Comparison of ENCODE assay signal across 20 mouse cellular contexts in the genomic region with DNA sequence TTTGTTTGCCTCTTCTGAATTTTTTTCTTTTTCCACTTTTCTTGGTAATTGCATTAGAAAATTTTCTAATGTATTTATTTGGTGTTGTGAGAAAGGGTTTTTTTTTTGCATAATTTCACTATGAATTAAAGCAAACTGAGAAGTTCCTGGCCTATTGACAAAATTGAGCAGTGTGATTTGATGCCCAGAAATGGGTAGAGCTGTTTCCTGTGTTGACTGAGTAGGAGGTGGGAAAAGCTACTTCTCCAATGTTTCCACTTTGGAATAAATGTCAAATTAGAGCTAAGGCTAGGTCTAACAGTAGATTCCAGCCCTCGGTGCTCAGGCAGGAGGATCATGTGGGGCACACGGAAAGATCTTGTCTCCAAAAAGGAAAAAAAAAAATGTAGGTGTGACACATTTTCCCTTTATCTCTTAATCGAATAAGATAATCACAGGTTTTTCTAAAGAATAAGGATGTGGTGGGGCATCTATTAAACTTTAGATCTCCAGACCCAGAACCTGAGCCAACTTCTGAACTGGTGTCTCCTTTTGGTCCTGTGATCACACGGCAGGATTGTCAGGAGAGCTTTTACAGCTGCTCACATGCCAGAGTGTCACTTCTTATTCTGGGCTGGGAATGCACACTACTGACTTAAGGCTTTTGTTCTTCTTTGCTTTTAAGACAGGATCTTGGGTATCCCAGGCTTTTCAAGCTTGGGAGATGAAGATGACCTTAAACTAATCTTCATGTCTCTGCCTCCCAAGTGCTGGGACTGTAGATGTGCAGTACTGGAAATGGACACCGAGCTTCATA. TPM values are rescaled to one million over a fixed set of nuclear protein-coding genes. Genes with fewer than 3 reads are reported as not detected.
DNase-seq lines count a peak whose midpoint lies in the region; ATAC-seq and TF ChIP-seq lines count a peak whose summit lies in the region.
"Had no signal": no experiment of that assay in that cellular context is flagged by ENCODE, and none has a peak within 500 bp of the region (broad histone marks: within the 10 kb centered on the region; RNA-seq: fewer than 3 reads in every experiment).

No protein-coding gene starts in this region.

- DNase-seq in lung, embryonic 14.5 days: peak; percentile 58
- no peak for DNase-seq in lung, adult 2 months
- peak; percentile 13 for DNase-seq in lung, postnatal 10 days
- DNase-seq in lung, postnatal 4 days: no peak
- peak; percentile 36 for DNase-seq in lung, postnatal 36 days
- DNase-seq: adrenal gland, adult 8-10 months; adrenal gland, postnatal 36 days; cerebellum, adult 11 months; cerebellum, adult 8-10 months; cerebellum, postnatal 14 days; gastrocnemius, postnatal 36 days; heart, adult 11 months; heart, postnatal 36 days had no signal

- ATAC-seq in lung, embryonic 14.5 days (ENCODE audit: insufficient read depth): no peak; the same call in 1 of the 2 replicates
- ATAC-seq in megakaryocyte, adult 5-6 weeks (ENCODE audit: poor library complexity, severe bottlenecking): no peak
- ATAC-seq: forebrain, embryonic 16.5 days had no signal

- no peaks in the 10 kb centered on the region for H3K27me3 ChIP-seq in lung, embryonic 14.5 days (ENCODE audit: insufficient read depth, low read length)
- H3K27me3 ChIP-seq: CH12.LX; embryonic facial prominence, embryonic 13.5 days; forebrain, embryonic 12.5 days; heart, embryonic 13.5 days; hindbrain, embryonic 15.5 days had no signal

- no peak overlapping the region for H3K4me2 ChIP-seq in lung, embryonic 14.5 days
- H3K4me2 ChIP-seq: embryonic facial prominence, embryonic 13.5 days; forebrain, embryonic 12.5 days; heart, embryonic 13.5 days; hindbrain, embryonic 15.5 days had no signal

- no peaks in the 10 kb centered on the region for H3K9me3 ChIP-seq in lung, embryonic 14.5 days (ENCODE audit: low read depth, low read length)
- H3K9me3 ChIP-seq: embryonic facial prominence, embryonic 13.5 days; forebrain, embryonic 12.5 days; heart, embryonic 13.5 days; hindbrain, embryonic 15.5 days had no signal

- TF ChIP-seq POLR2A in lung, adult 2 months (IDR thresholded peaks at IDR 0.05; ENCODE audit: borderline replicate concordance, extremely low read depth, low read depth, low read length): no peak

- H3K36me3 ChIP-seq in lung, embryonic 14.5 days (ENCODE audit: insufficient read depth): peaks cover 5% of the 10 kb centered on the region; the same call in 1 of the 2 replicates
- H3K36me3 ChIP-seq: hindbrain, embryonic 15.5 days had no signal

- WGBS in lung, embryonic 14.5 days: 58% methylated on average over 5 of the region's 5 CpGs
- WGBS in lung, adult 2 months: 70% methylated on average over 5 of the region's 5 CpGs

- no peaks in the 10 kb centered on the region for H3K4me1 ChIP-seq in lung, embryonic 14.5 days (ENCODE audit: insufficient read depth)
- H3K4me1 ChIP-seq in lung, adult 2 months (ENCODE audit: control insufficient read depth, insufficient read depth, low read length): no peaks in the 10 kb centered on the region; the same call in 1 of the 2 replicates
- H3K4me1 ChIP-seq: embryonic facial prominence, embryonic 13.5 days; forebrain, embryonic 12.5 days; hindbrain, embryonic 15.5 days had no signal

- H3K4me3 ChIP-seq in lung, embryonic 14.5 days (ENCODE audit: low read depth, low read length): no peak overlapping the region
- no peak overlapping the region for H3K4me3 ChIP-seq in lung, adult 2 months (replicated peaks; ENCODE audit: extremely low read depth, low read depth, low read length)
- H3K4me3 ChIP-seq: embryonic facial prominence, embryonic 13.5 days; forebrain, embryonic 12.5 days; heart, embryonic 13.5 days; hindbrain, embryonic 15.5 days had no signal

- no peak for TF ChIP-seq CTCF in lung, embryonic 14.5 days (IDR thresholded peaks at IDR 0.05; ENCODE audit: low read depth)
- no peak for TF ChIP-seq CTCF in lung, adult 2 months (IDR thresholded peaks at IDR 0.05; ENCODE audit: insufficient read depth, low read length)

- H3K9ac ChIP-seq in lung, embryonic 14.5 days: no peak overlapping the region
- H3K9ac ChIP-seq: embryonic facial prominence, embryonic 13.5 days; forebrain, embryonic 12.5 days; heart, embryonic 13.5 days; hindbrain, embryonic 15.5 days had no signal

- H3K27ac ChIP-seq in lung, embryonic 14.5 days (ENCODE audit: low read depth): no peak overlapping the region
- H3K27ac ChIP-seq: embryonic facial prominence, embryonic 13.5 days; forebrain, embryonic 12.5 days; heart, embryonic 13.5 days; hindbrain, embryonic 15.5 days had no signal

RNA-seq across cellular contexts. Expression of a gene that starts 13.0 kb away (rescaled TPM):
- 2.6 TPM in 2 replicates for polyA plus RNA-seq in lung, embryonic 14.5 days (2014; fragmentation: Nextera tagmentation; extraction: Ambion mirVana)
- polyA plus RNA-seq in lung, adult 2 months (2012; rRNA removed): 0.67 and 2.1 TPM in 2 replicates
- total RNA-seq in megakaryocyte, adult 5-6 weeks (2015): 0.31 and 1.3 TPM in 2 replicates
- 0.45 and 2.2 TPM in 2 replicates for total RNA-seq in megakaryocyte, adult 5-6 weeks (2017)

RNA-seq across cellular contexts. Expression of a gene that starts 13.2 kb away (rescaled TPM):
- polyA plus RNA-seq in lung, embryonic 14.5 days (2014; fragmentation: Nextera tagmentation; extraction: Ambion mirVana): 8.6 and 10.8 TPM in 2 replicates
- 0.70 and 1.3 TPM in 2 replicates for polyA plus RNA-seq in lung, adult 2 months (2012; rRNA removed)
- 0.29 and 3.0 TPM in 2 replicates for total RNA-seq in megakaryocyte, adult 5-6 weeks (2015)
- 0.69 and 1.5 TPM in 2 replicates for total RNA-seq in megakaryocyte, adult 5-6 weeks (2017)

RNA-seq across cellular contexts. Expression of a gene that starts 22.6 kb away (rescaled TPM):
- polyA plus RNA-seq in lung, embryonic 14.5 days (2014; fragmentation: Nextera tagmentation; extraction: Ambion mirVana): 2.9 and 4.1 TPM in 2 replicates
- 5.1 and 5.4 TPM in 2 replicates for polyA plus RNA-seq in lung, adult 2 months (2012; rRNA removed)
- not detected in 2 replicates for total RNA-seq in megakaryocyte, adult 5-6 weeks (2015)
- not detected in 2 replicates for total RNA-seq in megakaryocyte, adult 5-6 weeks (2017)

Comparison
In these comparisons a context has a peak if more than half of its experiments do, and no peak if none do; other contexts are left out.
1. DNase-seq: peak in lung, embryonic 14.5 days (single experiment), lung, postnatal 10 days (single experiment) and lung, postnatal 36 days (single experiment); none in lung, adult 2 months (single experiment) and lung, postnatal 4 days (0 of 2).